Mouse (Mus musculus): ENCODE results near the gene Olfr684.

DNA sequence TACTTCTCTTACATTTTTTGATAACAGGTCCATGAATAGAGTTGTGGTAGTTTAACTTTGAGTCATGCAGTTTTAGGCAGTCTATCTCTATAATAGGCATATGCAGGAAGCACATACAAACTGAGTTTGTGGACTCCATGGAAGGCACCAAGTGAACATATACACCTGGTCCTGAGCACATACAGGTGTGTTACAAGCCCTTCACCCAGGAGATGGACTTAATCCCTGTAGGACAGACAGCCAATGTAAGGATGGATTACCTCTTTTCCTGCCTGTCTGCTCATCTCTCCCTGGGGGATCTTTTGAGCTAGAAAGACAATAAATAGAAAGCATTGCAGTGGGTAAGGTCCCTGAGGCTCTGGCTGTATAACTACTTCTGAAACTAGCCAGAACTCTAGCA is 46.9 kb downstream of the Olfr684 start, which contains the start of gene Olfr681:
- TF ChIP-seq CTCF (IDR thresholded peaks at IDR 0.05) (no peak), EP300 (IDR thresholded peaks at IDR 0.05) (no peak)

All from lung, postnatal 0 days (tissue).